Mouse (Mus musculus): Measurements from ENCODE around the gene Zic5. TPM values are rescaled to one million over a fixed set of nuclear protein-coding genes. Genes with fewer than 3 reads are reported as not detected.
"Not testable (repeated sequence)": the region's sequence is repeated elsewhere in the genome, so short reads cannot be mapped to it uniquely, and the experiment has no call there.

The Zic5 gene
- polyA plus RNA-seq, 1 experiment from 2014 or later = 30.0 TPM

- H3K9ac ChIP-seq (ENCODE audit: low read length) = peak overlapping the region; percentile 57
- no peak for ATAC-seq (replicated peaks; ENCODE audit: low FRiP score)
- 92% methylated on average over 1 of the region's 1 CpGs for WGBS
- H3K4me1 ChIP-seq (replicated peaks; ENCODE audit: control insufficient read depth, insufficient read depth, low read length) = peaks cover 10% of the 10 kb centered on the region
- no peaks in the 10 kb centered on the region for H3K9me3 ChIP-seq (ENCODE audit: control insufficient read depth, low read length)
- 0 out of 2 replicates have a peak overlapping the region, but pooled peaks have one; percentile 5 for H3K27ac ChIP-seq (ENCODE audit: low read depth, low read length)
- no peak for DNase-seq (ENCODE audit: low spot score)
- H3K27me3 ChIP-seq (ENCODE audit: control insufficient read depth, insufficient read depth, low read length) = peaks cover 4% of the 10 kb centered on the region; the same call in 1 of the 2 replicates
- H3K36me3 ChIP-seq (ENCODE audit: control insufficient read depth, insufficient read depth, low read length) = no peaks in the 10 kb centered on the region
- peak overlapping the region; percentile 19 for H3K4me3 ChIP-seq (ENCODE audit: low read depth, low read length)
- peak overlapping the region; percentile 48 for H3K4me2 ChIP-seq (ENCODE audit: low read depth, low read length, severe bottlenecking)
Measured at GRCm38 (mm10) chr14:122459776-122460175, 5.7 kb downstream of the Zic5 start.

DNA sequence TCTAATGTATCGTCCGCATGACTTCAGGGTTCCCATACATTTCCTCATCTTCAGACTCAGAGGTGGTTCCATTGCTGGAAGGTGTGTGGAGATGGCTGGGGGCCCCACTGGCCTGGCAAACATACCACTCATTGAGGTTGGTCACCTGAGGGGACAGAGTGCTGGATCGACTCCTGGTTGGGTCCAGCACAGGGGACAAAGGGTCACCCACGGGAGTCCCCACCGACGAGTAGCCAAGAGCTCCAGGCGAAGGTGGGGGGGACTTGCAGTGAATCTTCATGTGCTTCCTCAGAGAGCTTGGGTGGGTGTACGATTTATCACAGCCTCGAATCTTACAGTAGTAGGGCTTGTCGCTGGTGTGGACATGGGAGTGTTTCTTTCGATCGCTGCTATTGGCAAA lies 6.1 kb downstream of the Zic5 start:
- H3K9me3 ChIP-seq (ENCODE audit: control insufficient read depth, low read length); H3K27me3 ChIP-seq (ENCODE audit: control insufficient read depth, insufficient read depth, low read length); H3K36me3 ChIP-seq (ENCODE audit: control insufficient read depth, insufficient read depth, low read length); ATAC-seq (replicated peaks; ENCODE audit: low FRiP score); H3K27ac ChIP-seq (ENCODE audit: low read depth, low read length); DNase-seq (ENCODE audit: low spot score): not testable (repeated sequence)
- Histone ChIP-seq H3K9ac (ENCODE audit: low read length) (peak overlapping the region; percentile 57; the same call in 1 of the 2 replicates), H3K4me3 (ENCODE audit: low read depth, low read length) (peak overlapping the region; percentile 19; the same call in 1 of the 2 replicates), H3K4me2 (ENCODE audit: low read depth, low read length, severe bottlenecking) (peak overlapping the region; percentile 48; the same call in 1 of the 2 replicates), H3K4me1 (replicated peaks; ENCODE audit: control insufficient read depth, insufficient read depth, low read length) (peaks cover 13% of the 10 kb centered on the region)
- 72% methylated on average over 9 of the region's 12 CpGs for WGBS

DNA sequence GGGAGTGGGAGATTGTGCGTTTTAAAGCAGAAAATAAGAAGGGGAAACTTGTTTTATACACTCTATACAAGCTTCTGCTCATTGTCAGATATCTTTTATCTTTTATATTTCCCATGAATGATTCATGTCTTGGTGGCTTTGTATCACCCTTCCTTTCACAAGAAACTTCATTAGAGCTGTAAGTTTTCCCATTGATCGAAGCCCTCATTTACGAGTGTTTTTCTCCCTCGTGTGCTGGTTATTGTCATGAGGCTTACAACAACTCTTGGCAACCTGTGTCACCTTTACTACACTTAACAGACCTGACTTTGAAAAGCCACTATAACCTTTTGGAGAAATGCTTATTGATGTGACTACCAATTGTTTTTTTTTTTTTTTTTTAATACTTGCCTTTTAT lies 9.9 kb downstream of the Zic5 start:
- Histone ChIP-seq H3K27ac (ENCODE audit: low read depth, low read length) (peak overlapping the region; percentile 93), H3K36me3 (ENCODE audit: control insufficient read depth, insufficient read depth, low read length) (no peaks in the 10 kb centered on the region), H3K4me2 (ENCODE audit: low read depth, low read length, severe bottlenecking) (no peak overlapping the region), H3K4me1 (replicated peaks; ENCODE audit: control insufficient read depth, insufficient read depth, low read length) (peaks cover 28% of the 10 kb centered on the region), H3K9ac (ENCODE audit: low read length) (no peak overlapping the region), H3K4me3 (ENCODE audit: low read depth, low read length) (no peak overlapping the region), H3K27me3 (ENCODE audit: control insufficient read depth, insufficient read depth, low read length) (peaks cover 11% of the 10 kb centered on the region; the same call in 1 of the 2 replicates), H3K9me3 (ENCODE audit: control insufficient read depth, low read length) (no peaks in the 10 kb centered on the region)
- ATAC-seq (replicated peaks; ENCODE audit: low FRiP score) (no peak), DNase-seq (ENCODE audit: low spot score) (no peak)
- WGBS = 12% methylated on average over 4 of the region's 4 CpGs

GRCm38 (mm10) chr14:122454901-122455561 lies 10.4 kb downstream of the Zic5 start:
- no peaks in the 10 kb centered on the region for H3K36me3 ChIP-seq (ENCODE audit: control insufficient read depth, insufficient read depth, low read length)
- WGBS = 19% methylated on average over 10 of the region's 10 CpGs
- DNase-seq (ENCODE audit: low spot score) = no peak
- no peak overlapping the region for H3K4me2 ChIP-seq (ENCODE audit: low read depth, low read length, severe bottlenecking)
- H3K9me3 ChIP-seq (ENCODE audit: control insufficient read depth, low read length) = no peaks in the 10 kb centered on the region
- H3K9ac ChIP-seq (ENCODE audit: low read length) = peak overlapping the region; percentile 43; the same call in 1 of the 2 replicates
- no peak for ATAC-seq (replicated peaks; ENCODE audit: low FRiP score)
- peaks cover 33% of the 10 kb centered on the region for H3K4me1 ChIP-seq (replicated peaks; ENCODE audit: control insufficient read depth, insufficient read depth, low read length)
- peaks cover 16% of the 10 kb centered on the region; the same call in 1 of the 2 replicates for H3K27me3 ChIP-seq (ENCODE audit: control insufficient read depth, insufficient read depth, low read length)
- no peak overlapping the region for H3K4me3 ChIP-seq (ENCODE audit: low read depth, low read length)
- peak overlapping the region; percentile 93 for H3K27ac ChIP-seq (ENCODE audit: low read depth, low read length)

- peak overlapping the region; percentile 2; the same call in 1 of the 2 replicates for H3K9ac ChIP-seq (ENCODE audit: low read length)
Measured at GRCm38 (mm10) chr14:122453996-122454738, 11.3 kb downstream of the Zic5 start.

GRCm38 (mm10) chr14:122453388-122453995 lies 12.0 kb downstream of the Zic5 start:
- DNase-seq (ENCODE audit: low spot score) (peak; percentile 92), ATAC-seq (replicated peaks; ENCODE audit: low FRiP score) (peak; percentile 85)
- Histone ChIP-seq H3K36me3 (ENCODE audit: control insufficient read depth, insufficient read depth, low read length) (no peaks in the 10 kb centered on the region), H3K27ac (ENCODE audit: low read depth, low read length) (peak overlapping the region; percentile 93), H3K9ac (ENCODE audit: low read length) (peak overlapping the region; percentile 40), H3K4me2 (ENCODE audit: low read depth, low read length, severe bottlenecking) (peak overlapping the region; percentile 42), H3K9me3 (ENCODE audit: control insufficient read depth, low read length) (no peaks in the 10 kb centered on the region), H3K4me1 (replicated peaks; ENCODE audit: control insufficient read depth, insufficient read depth, low read length) (peaks cover 36% of the 10 kb centered on the region), H3K4me3 (ENCODE audit: low read depth, low read length) (peak overlapping the region; percentile 11), H3K27me3 (ENCODE audit: control insufficient read depth, insufficient read depth, low read length) (peaks cover 25% of the 10 kb centered on the region; the same call in 1 of the 2 replicates)
- WGBS = 1% methylated on average over 32 of the region's 32 CpGs

More at GRCm38 (mm10) chr14:122453996-122454738, 11.3 kb downstream of the Zic5 start:
- no peaks in the 10 kb centered on the region for H3K9me3 ChIP-seq (ENCODE audit: control insufficient read depth, low read length)
- ATAC-seq (replicated peaks; ENCODE audit: low FRiP score) = peak; percentile 70
- peak; percentile 72 for DNase-seq (ENCODE audit: low spot score)
- 6% methylated on average over 12 of the region's 12 CpGs for WGBS
- H3K4me3 ChIP-seq (ENCODE audit: low read depth, low read length) = peak overlapping the region; percentile 11; the same call in 1 of the 2 replicates
- H3K36me3 ChIP-seq (ENCODE audit: control insufficient read depth, insufficient read depth, low read length) = no peaks in the 10 kb centered on the region
- H3K4me1 ChIP-seq (replicated peaks; ENCODE audit: control insufficient read depth, insufficient read depth, low read length) = peaks cover 36% of the 10 kb centered on the region
- H3K27me3 ChIP-seq (ENCODE audit: control insufficient read depth, insufficient read depth, low read length) = peaks cover 21% of the 10 kb centered on the region; the same call in 1 of the 2 replicates
- H3K4me2 ChIP-seq (ENCODE audit: low read depth, low read length, severe bottlenecking) = peak overlapping the region; percentile 42
- H3K27ac ChIP-seq (ENCODE audit: low read depth, low read length) = peak overlapping the region; percentile 93

DNA sequence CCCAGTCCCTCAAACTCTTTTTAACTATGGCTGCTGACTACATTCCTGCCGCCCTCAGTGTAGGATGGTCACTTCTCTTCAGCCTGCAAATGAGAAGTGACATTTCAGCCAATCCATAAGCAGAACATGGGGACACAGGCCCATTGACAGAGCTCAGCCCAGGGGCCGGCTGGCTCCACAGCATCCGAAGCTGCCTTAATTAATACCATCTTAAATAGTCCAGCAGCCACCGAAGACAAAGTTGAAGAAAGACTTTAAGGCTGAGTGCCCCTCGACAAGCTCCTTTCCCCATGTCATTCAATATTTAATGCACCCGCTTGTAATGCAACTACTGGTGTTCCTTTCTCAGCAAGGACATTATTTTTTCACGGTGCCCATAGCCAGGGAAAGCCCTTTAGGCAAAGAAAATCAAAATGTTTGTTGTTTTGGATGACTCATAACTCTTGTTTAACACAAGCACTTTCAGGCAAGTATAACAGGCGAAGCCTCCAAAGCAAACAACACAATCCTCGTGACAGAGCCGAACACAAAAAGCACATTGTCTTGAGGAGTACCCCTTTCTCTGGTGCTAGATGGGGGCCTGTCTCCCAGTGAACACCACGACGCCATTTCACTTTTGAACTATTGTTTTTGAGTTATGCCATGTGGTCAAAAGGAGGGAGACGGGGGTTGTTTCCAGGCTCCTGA lies 12.6 kb downstream of the Zic5 start:
- peaks cover 36% of the 10 kb centered on the region for H3K4me1 ChIP-seq (replicated peaks; ENCODE audit: control insufficient read depth, insufficient read depth, low read length)
- H3K4me3 ChIP-seq (ENCODE audit: low read depth, low read length) = no peak overlapping the region; the same call in 1 of the 2 replicates
- H3K27ac ChIP-seq (ENCODE audit: low read depth, low read length) = peak overlapping the region; percentile 93
- ATAC-seq (replicated peaks; ENCODE audit: low FRiP score) = peak; percentile 21
- H3K27me3 ChIP-seq (ENCODE audit: control insufficient read depth, insufficient read depth, low read length) = peaks cover 25% of the 10 kb centered on the region; the same call in 1 of the 2 replicates
- peak overlapping the region; percentile 42; the same call in 1 of the 2 replicates for H3K4me2 ChIP-seq (ENCODE audit: low read depth, low read length, severe bottlenecking)
- WGBS = 3% methylated on average over 13 of the region's 13 CpGs
- H3K9me3 ChIP-seq (ENCODE audit: control insufficient read depth, low read length) = no peaks in the 10 kb centered on the region
- no peaks in the 10 kb centered on the region for H3K36me3 ChIP-seq (ENCODE audit: control insufficient read depth, insufficient read depth, low read length)
- DNase-seq (ENCODE audit: low spot score) = peak; percentile 68
- peak overlapping the region; percentile 40; the same call in 1 of the 2 replicates for H3K9ac ChIP-seq (ENCODE audit: low read length)

All from forebrain, embryonic 11.5 days (tissue).